Mouse (Mus musculus) heart, embryonic 16.5 days (tissue): Measurements from ENCODE around the gene Tmem45b. TPM values are rescaled to one million over a fixed set of nuclear protein-coding genes. Genes with fewer than 3 reads are reported as not detected.

Experiments
- ATAC-seq: fragments of 200-750 bp; cut with Nextera tagmentation; replicated peaks from 2 replicates; pipeline ENCODE4 v1.8.0; 2017; ENCODE audit warnings: moderate number of reproducible peaks; ENCODE audit not compliant: insufficient read depth, low FRiP score; ENCODE audit errors: extremely low read depth
- H3K27ac ChIP-seq: fragments of 300-500 bp; sonication (generic); 2 replicates; pipeline ENCODE4 v1.5.1; 2014; ENCODE audit warnings: mild to moderate bottlenecking, low read length, control low read depth, moderate library complexity
- H3K27me3 ChIP-seq: fragments of 300-500 bp; sonication (generic); 2 replicates; pipeline ENCODE4 v1.6.1; 2014; ENCODE audit warnings: low read length, mixed read lengths; ENCODE audit not compliant: control insufficient read depth, insufficient read depth
- H3K36me3 ChIP-seq: fragments of 300-500 bp; sonication (generic); 2 replicates; pipeline ENCODE4 v1.6.1; 2014; ENCODE audit not compliant: control insufficient read depth, insufficient read depth
- H3K4me1 ChIP-seq: fragments of 300-500 bp; sonication (generic); 2 replicates; pipeline ENCODE4 v1.6.1; 2014; ENCODE audit warnings: low read length, mixed read lengths; ENCODE audit not compliant: control insufficient read depth, insufficient read depth
- H3K4me2 ChIP-seq: fragments of 300-500 bp; sonication (generic); 2 replicates; pipeline ENCODE4 v1.6.1; 2014; ENCODE audit warnings: low read depth, mild to moderate bottlenecking, control low read depth, low read length
- H3K4me3 ChIP-seq: fragments of 300-500 bp; sonication (generic); 2 replicates; pipeline ENCODE4 v1.5.1; 2014; ENCODE audit warnings: mild to moderate bottlenecking, control low read depth, low read length
- H3K9ac ChIP-seq: fragments of 300-500 bp; sonication (generic); 2 replicates; pipeline ENCODE4 v1.6.1; 2014; ENCODE audit warnings: low read length, control low read depth
- H3K9me3 ChIP-seq: fragments of 300-500 bp; sonication (generic); replicated peaks from 2 replicates; pipeline ENCODE4 v1.6.1; 2016; ENCODE audit warnings: low read length; ENCODE audit not compliant: control insufficient read depth
- WGBS: fragments of 180-500 bp; shearing (Covaris S2); extraction: QIAGEN DNeasy Blood & Tissue Kit; methylation state at CpG from one replicate; pipeline ENCODE4 v1.1.7; 2014; 5-methylcytosine and 5-hydroxymethylcytosine counted together
- polyA plus RNA-seq: library from polyadenylated mRNA; unstranded; fragments of >200 nt; fragmentation: Nextera tagmentation; extraction: Ambion mirVana; gene quantifications from 2 replicates; pipeline ENCODE4 v1.2.1, GENCODE M21; 2015

Tmem45b gene
- polyA plus RNA-seq, 1 experiment from 2014 or later, result 0.42 TPM

GRCm38 (mm10) chr9:31385947-31386354 is 78.3 kb downstream of the Tmem45b start, which contains the start of gene Nfrkb:
Nfrkb (plus strand) TSS chr9:31386192.
- no peaks in the 10 kb centered on the region for H3K27me3 ChIP-seq
- peak within 1 kb of the TSS; percentile 93 for H3K9ac ChIP-seq
- H3K9me3 ChIP-seq, result no peaks in the 10 kb centered on the region
- WGBS, result under 1% methylated on average over 44 of the region's 46 CpGs
- H3K36me3 ChIP-seq, result peaks cover 2% of the 10 kb centered on the region; the same call in 1 of the 2 replicates
- peak within 1 kb of the TSS; percentile 49 for H3K27ac ChIP-seq
- H3K4me3 ChIP-seq, result peak within 1 kb of the TSS; percentile 92
- peaks cover 10% of the 10 kb centered on the region for H3K4me1 ChIP-seq
- peak within 1 kb of the TSS; percentile 89 for H3K4me2 ChIP-seq
- peak; percentile 97 for ATAC-seq

GRCm38 (mm10) chr9:31385500-31385869 is 78.8 kb downstream of the Tmem45b start:
- Histone ChIP-seq H3K9ac (peak overlapping the region; percentile 93), H3K9me3 (no peaks in the 10 kb centered on the region), H3K27me3 (no peaks in the 10 kb centered on the region), H3K36me3 (no peaks in the 10 kb centered on the region; the same call in 1 of the 2 replicates), H3K27ac (no peak overlapping the region), H3K4me2 (peak overlapping the region; percentile 89), H3K4me1 (peaks cover 10% of the 10 kb centered on the region), H3K4me3 (peak overlapping the region; percentile 92)
- 18% methylated on average over 4 of the region's 4 CpGs for WGBS
- ATAC-seq, result peak; percentile 13

DNA sequence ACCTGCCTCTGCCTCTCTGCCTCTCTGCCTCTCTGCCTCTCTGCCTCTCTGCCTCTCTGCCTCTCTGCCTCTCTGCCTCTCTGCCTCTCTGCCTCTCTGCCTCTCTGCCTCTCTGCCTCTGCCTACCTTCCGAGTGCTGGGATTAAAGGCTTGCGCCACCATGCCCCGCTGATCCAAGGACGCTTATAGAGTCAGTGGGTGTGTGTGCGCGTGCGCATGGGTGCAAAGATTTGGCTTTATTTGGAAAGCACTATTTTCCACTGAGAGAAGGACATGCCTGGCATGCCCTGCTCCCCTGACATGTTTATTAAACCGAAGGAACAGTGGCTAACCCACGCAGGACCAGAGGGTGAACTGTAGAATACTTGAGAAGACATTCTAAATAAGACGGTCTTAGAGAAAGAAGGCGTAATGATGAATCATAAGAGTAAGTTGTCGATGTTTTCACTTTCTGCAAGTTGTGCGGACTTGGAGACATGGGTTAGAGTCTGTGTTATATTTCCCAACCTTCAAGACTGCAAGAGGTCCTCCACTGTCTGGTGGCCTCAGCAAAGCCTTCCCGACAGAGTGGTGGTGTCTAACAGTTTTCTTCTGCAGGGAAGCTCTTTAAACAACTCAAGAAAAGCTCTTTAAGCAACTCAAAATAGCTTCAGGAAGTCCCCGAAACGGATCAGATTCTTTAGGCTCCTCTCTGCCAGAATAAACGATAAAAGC is 79.3 kb downstream of the Tmem45b start:
- H3K4me2 ChIP-seq, result peak overlapping the region; percentile 89
- no peaks in the 10 kb centered on the region for H3K9me3 ChIP-seq
- H3K4me1 ChIP-seq, result peaks cover 10% of the 10 kb centered on the region
- 76% methylated on average over 17 of the region's 17 CpGs for WGBS
- no peaks in the 10 kb centered on the region for H3K27me3 ChIP-seq
- H3K4me3 ChIP-seq, result peak overlapping the region; percentile 92; the same call in 1 of the 2 replicates
- ATAC-seq, result no peak
- H3K36me3 ChIP-seq, result no peaks in the 10 kb centered on the region; the same call in 1 of the 2 replicates
- no peak overlapping the region; the same call in 1 of the 2 replicates for H3K9ac ChIP-seq
- no peak overlapping the region for H3K27ac ChIP-seq

DNA sequence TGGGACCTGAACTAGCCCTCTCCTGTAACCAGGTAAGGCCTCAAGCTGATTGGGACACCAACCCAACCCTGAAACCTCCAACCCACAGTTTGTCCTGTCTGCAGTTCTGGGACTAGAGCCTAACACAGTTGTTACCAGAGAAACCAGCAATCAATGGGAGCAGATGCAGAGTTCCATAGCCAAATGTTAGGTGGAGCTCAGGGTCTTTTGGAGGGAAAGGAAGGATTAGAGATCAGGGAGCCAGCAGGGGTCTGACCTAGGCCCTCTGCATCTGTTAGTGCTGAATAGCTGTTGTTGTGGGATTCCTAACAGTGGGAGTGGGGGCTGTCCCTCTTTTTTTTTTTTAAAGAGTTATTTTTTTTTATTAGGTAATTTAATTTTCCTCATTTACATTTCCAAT is 87.6 kb downstream of the Tmem45b start:
- Histone ChIP-seq H3K36me3 (peaks cover 8% of the 10 kb centered on the region; the same call in 1 of the 2 replicates), H3K4me1 (no peaks in the 10 kb centered on the region), H3K9ac (no peak overlapping the region), H3K27me3 (no peaks in the 10 kb centered on the region), H3K9me3 (peaks cover 3% of the 10 kb centered on the region), H3K4me3 (no peak overlapping the region), H3K4me2 (no peak overlapping the region), H3K27ac (no peak overlapping the region)
- no peak for ATAC-seq

Other genes starting within 250 kb of the Tmem45b start
- gene Prdm10, start 183.9 kb downstream of the Tmem45b start, polyA plus RNA-seq, result 3.4 and 3.5 TPM in 2 replicates
- gene Nfrkb, start 78.3 kb downstream of the Tmem45b start, polyA plus RNA-seq, result 13.4 and 13.9 TPM in 2 replicates